Mouse (Mus musculus): ENCODE measurements around the gene Immp2l. TPM values are rescaled to one million over a fixed set of nuclear protein-coding genes. Genes with fewer than 3 reads are reported as not detected.

Immp2l gene
- 9.4 and 9.8 TPM in 2 replicates for polyA plus RNA-seq (2015; fragmentation: Nextera tagmentation; extraction: Ambion mirVana)

GRCm38 (mm10) chr12:41023511-41024421, at the start of gene Immp2l:
Immp2l (plus strand) TSS chr12:41024090.
- 3% methylated on average over 65 of the region's 68 CpGs for WGBS
- peak within 1 kb of the TSS; percentile 68 for H3K27ac ChIP-seq (ENCODE audit: low read length)
- H3K9ac ChIP-seq (ENCODE audit: low read length): peak within 1 kb of the TSS; percentile 93
- H3K4me3 ChIP-seq (ENCODE audit: low read length): peak within 1 kb of the TSS; percentile 90
- no peaks in the 10 kb centered on the region for H3K36me3 ChIP-seq (ENCODE audit: control insufficient read depth, insufficient read depth)
- H3K4me1 ChIP-seq (ENCODE audit: control insufficient read depth, insufficient read depth, low read length): peaks cover 2% of the 10 kb centered on the region; the same call in 1 of the 2 replicates
- ATAC-seq (replicated peaks; ENCODE audit: extremely low read depth, insufficient read depth, low FRiP score): peak; percentile 97
- no peaks in the 10 kb centered on the region for H3K9me3 ChIP-seq (replicated peaks; ENCODE audit: control insufficient read depth, low read length)
- no peaks in the 10 kb centered on the region for H3K27me3 ChIP-seq (ENCODE audit: control insufficient read depth, insufficient read depth, low read length)
- H3K4me2 ChIP-seq (ENCODE audit: low read depth, low read length): peak within 1 kb of the TSS; percentile 93

GRCm38 (mm10) chr12:40978719-40979500, 45.0 kb upstream of the Immp2l start:
- Histone ChIP-seq H3K36me3 (ENCODE audit: control insufficient read depth, insufficient read depth) (no peaks in the 10 kb centered on the region), H3K9ac (ENCODE audit: low read length) (no peak overlapping the region), H3K4me3 (ENCODE audit: low read length) (no peak overlapping the region), H3K27ac (ENCODE audit: low read length) (no peak overlapping the region), H3K27me3 (ENCODE audit: control insufficient read depth, insufficient read depth, low read length) (no peaks in the 10 kb centered on the region), H3K9me3 (replicated peaks; ENCODE audit: control insufficient read depth, low read length) (no peaks in the 10 kb centered on the region), H3K4me2 (ENCODE audit: low read depth, low read length) (no peak overlapping the region), H3K4me1 (ENCODE audit: control insufficient read depth, insufficient read depth, low read length) (no peaks in the 10 kb centered on the region)
- 89% methylated on average over 2 of the region's 2 CpGs for WGBS
- no peak for ATAC-seq (replicated peaks; ENCODE audit: extremely low read depth, insufficient read depth, low FRiP score)

GRCm38 (mm10) chr12:40979716-40980115, 44.2 kb upstream of the Immp2l start:
- Histone ChIP-seq H3K4me3 (ENCODE audit: low read length) (no peak overlapping the region), H3K9me3 (replicated peaks; ENCODE audit: control insufficient read depth, low read length) (no peaks in the 10 kb centered on the region), H3K4me2 (ENCODE audit: low read depth, low read length) (no peak overlapping the region), H3K27ac (ENCODE audit: low read length) (no peak overlapping the region), H3K9ac (ENCODE audit: low read length) (no peak overlapping the region), H3K4me1 (ENCODE audit: control insufficient read depth, insufficient read depth, low read length) (no peaks in the 10 kb centered on the region), H3K36me3 (ENCODE audit: control insufficient read depth, insufficient read depth) (no peaks in the 10 kb centered on the region), H3K27me3 (ENCODE audit: control insufficient read depth, insufficient read depth, low read length) (no peaks in the 10 kb centered on the region)
- 74% methylated on average over 4 of the region's 4 CpGs for WGBS
- ATAC-seq (replicated peaks; ENCODE audit: extremely low read depth, insufficient read depth, low FRiP score): no peak

GRCm38 (mm10) chr12:40980160-40980559, 43.7 kb upstream of the Immp2l start:
- no peak for ATAC-seq (replicated peaks; ENCODE audit: extremely low read depth, insufficient read depth, low FRiP score)
- Histone ChIP-seq H3K4me3 (ENCODE audit: low read length) (no peak overlapping the region), H3K36me3 (ENCODE audit: control insufficient read depth, insufficient read depth) (no peaks in the 10 kb centered on the region), H3K27ac (ENCODE audit: low read length) (no peak overlapping the region), H3K9me3 (replicated peaks; ENCODE audit: control insufficient read depth, low read length) (no peaks in the 10 kb centered on the region), H3K9ac (ENCODE audit: low read length) (no peak overlapping the region), H3K27me3 (ENCODE audit: control insufficient read depth, insufficient read depth, low read length) (no peaks in the 10 kb centered on the region), H3K4me1 (ENCODE audit: control insufficient read depth, insufficient read depth, low read length) (no peaks in the 10 kb centered on the region), H3K4me2 (ENCODE audit: low read depth, low read length) (no peak overlapping the region)
- 50% methylated on average over 3 of the region's 3 CpGs for WGBS

- H3K36me3 ChIP-seq (ENCODE audit: control insufficient read depth, insufficient read depth): no peaks in the 10 kb centered on the region
- H3K4me1 ChIP-seq (ENCODE audit: control insufficient read depth, insufficient read depth, low read length): no peaks in the 10 kb centered on the region
- no peak for ATAC-seq (replicated peaks; ENCODE audit: extremely low read depth, insufficient read depth, low FRiP score)
- no peak overlapping the region for H3K4me2 ChIP-seq (ENCODE audit: low read depth, low read length)
- H3K4me3 ChIP-seq (ENCODE audit: low read length): no peak overlapping the region
- H3K9ac ChIP-seq (ENCODE audit: low read length): no peak overlapping the region
- WGBS: 76% methylated on average over 1 of the region's 1 CpGs
- H3K27me3 ChIP-seq (ENCODE audit: control insufficient read depth, insufficient read depth, low read length): no peaks in the 10 kb centered on the region
- no peak overlapping the region for H3K27ac ChIP-seq (ENCODE audit: low read length)
- no peaks in the 10 kb centered on the region for H3K9me3 ChIP-seq (replicated peaks; ENCODE audit: control insufficient read depth, low read length)
These were observed 40.9 kb upstream of the Immp2l start for GRCm38 (mm10) chr12:40983021-40983420.

GRCm38 (mm10) chr12:40984735-40985134, 39.2 kb upstream of the Immp2l start:
- ATAC-seq (replicated peaks; ENCODE audit: extremely low read depth, insufficient read depth, low FRiP score): no peak
- WGBS: 31% methylated on average over 4 of the region's 4 CpGs
- H3K9me3 ChIP-seq (replicated peaks; ENCODE audit: control insufficient read depth, low read length): no peaks in the 10 kb centered on the region
- no peaks in the 10 kb centered on the region for H3K36me3 ChIP-seq (ENCODE audit: control insufficient read depth, insufficient read depth)
- no peak overlapping the region for H3K4me3 ChIP-seq (ENCODE audit: low read length)
- H3K27ac ChIP-seq (ENCODE audit: low read length): no peak overlapping the region
- H3K4me2 ChIP-seq (ENCODE audit: low read depth, low read length): no peak overlapping the region
- H3K4me1 ChIP-seq (ENCODE audit: control insufficient read depth, insufficient read depth, low read length): no peaks in the 10 kb centered on the region
- H3K27me3 ChIP-seq (ENCODE audit: control insufficient read depth, insufficient read depth, low read length): no peaks in the 10 kb centered on the region
- no peak overlapping the region for H3K9ac ChIP-seq (ENCODE audit: low read length)

- ATAC-seq (replicated peaks; ENCODE audit: extremely low read depth, insufficient read depth, low FRiP score): no peak
- Histone ChIP-seq H3K4me2 (ENCODE audit: low read depth, low read length) (no peak overlapping the region), H3K27ac (ENCODE audit: low read length) (no peak overlapping the region), H3K9me3 (replicated peaks; ENCODE audit: control insufficient read depth, low read length) (no peaks in the 10 kb centered on the region), H3K27me3 (ENCODE audit: control insufficient read depth, insufficient read depth, low read length) (no peaks in the 10 kb centered on the region), H3K9ac (ENCODE audit: low read length) (no peak overlapping the region), H3K4me1 (ENCODE audit: control insufficient read depth, insufficient read depth, low read length) (no peaks in the 10 kb centered on the region), H3K36me3 (ENCODE audit: control insufficient read depth, insufficient read depth) (no peaks in the 10 kb centered on the region), H3K4me3 (ENCODE audit: low read length) (no peak overlapping the region)
- WGBS: 73% methylated on average over 4 of the region's 4 CpGs
These were observed 38.1 kb upstream of the Immp2l start for GRCm38 (mm10) chr12:40985791-40986190.

- no peaks in the 10 kb centered on the region for H3K4me1 ChIP-seq (ENCODE audit: control insufficient read depth, insufficient read depth, low read length)
- no peak for ATAC-seq (replicated peaks; ENCODE audit: extremely low read depth, insufficient read depth, low FRiP score)
These were observed 35.4 kb upstream of the Immp2l start for GRCm38 (mm10) chr12:40988311-40989065.

More at GRCm38 (mm10) chr12:40988311-40989065, 35.4 kb upstream of the Immp2l start:
- H3K4me2 ChIP-seq (ENCODE audit: low read depth, low read length): no peak overlapping the region
- H3K27me3 ChIP-seq (ENCODE audit: control insufficient read depth, insufficient read depth, low read length): no peaks in the 10 kb centered on the region
- no peaks in the 10 kb centered on the region for H3K9me3 ChIP-seq (replicated peaks; ENCODE audit: control insufficient read depth, low read length)
- H3K36me3 ChIP-seq (ENCODE audit: control insufficient read depth, insufficient read depth): no peaks in the 10 kb centered on the region
- H3K4me3 ChIP-seq (ENCODE audit: low read length): no peak overlapping the region
- no peak overlapping the region for H3K27ac ChIP-seq (ENCODE audit: low read length)
- no peak overlapping the region for H3K9ac ChIP-seq (ENCODE audit: low read length)
- WGBS: 82% methylated on average over 9 of the region's 9 CpGs
